Comparison of ENCODE assay signal across 29 mouse cellular contexts in genomic region chr14:32154758-32155157, GRCm38 (mm10). TPM values are rescaled to one million over a fixed set of nuclear protein-coding genes. Genes with fewer than 3 reads are reported as not detected.
DNase-seq lines count a peak whose midpoint lies in the region; ATAC-seq and TF ChIP-seq lines count a peak whose summit lies in the region.
"Had no signal": no experiment of that assay in that cellular context is flagged by ENCODE, and none has a peak within 500 bp of the region (broad histone marks: within the 10 kb centered on the region; RNA-seq: fewer than 3 reads in every experiment).

No protein-coding gene starts in this region.

- peaks cover 16% of the 10 kb centered on the region for H3K4me1 ChIP-seq in liver, postnatal 0 days (ENCODE audit: insufficient read depth)
- no peaks in the 10 kb centered on the region for H3K4me1 ChIP-seq in liver, embryonic 11.5 days (replicated peaks; ENCODE audit: control insufficient read depth, insufficient read depth, low read length)
- peaks cover 2% of the 10 kb centered on the region for H3K4me1 ChIP-seq in ES-Bruce4 (ENCODE audit: control insufficient read depth, insufficient read depth, low read length)
- H3K4me1 ChIP-seq in kidney, embryonic 15.5 days = peaks cover 6% of the 10 kb centered on the region; the same call in 1 of the 2 replicates

- 68% methylated on average over 6 of the region's 6 CpGs for WGBS in liver, postnatal 0 days (ENCODE audit: insufficient replicate concordance)
- 89% methylated on average over 6 of the region's 6 CpGs for WGBS in liver, embryonic 11.5 days
- 91% methylated on average over 6 of the region's 6 CpGs for WGBS in kidney, embryonic 15.5 days

- H3K27me3 ChIP-seq in liver, postnatal 0 days (ENCODE audit: insufficient read depth, low read length) = no peaks in the 10 kb centered on the region
- H3K27me3 ChIP-seq in liver, embryonic 11.5 days (replicated peaks; ENCODE audit: control insufficient read depth, insufficient read depth, low read length) = no peaks in the 10 kb centered on the region
- no peaks in the 10 kb centered on the region for H3K27me3 ChIP-seq in ES-Bruce4 (ENCODE audit: control insufficient read depth, insufficient read depth, low read length, poor library complexity, severe bottlenecking)
- no peaks in the 10 kb centered on the region for H3K27me3 ChIP-seq in kidney, embryonic 15.5 days
- H3K27me3 ChIP-seq: forebrain, embryonic 13.5 days; heart, embryonic 13.5 days; hindbrain, embryonic 15.5 days had no signal

- no peak for TF ChIP-seq CTCF in liver, postnatal 0 days (IDR thresholded peaks at IDR 0.05; ENCODE audit: low read depth)
- no peak for TF ChIP-seq CTCF in ES-Bruce4 (IDR thresholded peaks at IDR 0.05; ENCODE audit: low read depth, low read length)

- DNase-seq in liver, postnatal 0 days = no peak
- no peak for DNase-seq in liver, embryonic 11.5 days (ENCODE audit: low spot score)
- no peak for DNase-seq in adrenal gland, postnatal 36 days
- DNase-seq: adrenal gland, adult 2 months; adrenal gland, postnatal 14 days; cerebellum, adult 18-20 months; cerebellum, adult 9-10 months; cerebellum, postnatal 14 days; gastrocnemius, postnatal 10 days; gastrocnemius, postnatal 36 days; heart, adult 18-20 months; heart, postnatal 14 days; heart, postnatal 4 days had no signal

- ATAC-seq in liver, postnatal 0 days = no peak
- ATAC-seq in liver, embryonic 11.5 days (replicated peaks; ENCODE audit: low FRiP score) = no peak
- ATAC-seq in megakaryocyte progenitor cell, adult 5-6 weeks (replicated peaks; ENCODE audit: poor library complexity) = peak; percentile 56
- ATAC-seq in kidney, embryonic 15.5 days (replicated peaks; ENCODE audit: low FRiP score) = no peak
- ATAC-seq: forebrain, embryonic 13.5 days; forebrain, embryonic 16.5 days had no signal

- H3K9me3 ChIP-seq in liver, postnatal 0 days (ENCODE audit: low read length) = no peaks in the 10 kb centered on the region
- H3K9me3 ChIP-seq in liver, embryonic 11.5 days (ENCODE audit: control insufficient read depth, low read length) = no peaks in the 10 kb centered on the region
- H3K9me3 ChIP-seq in ES-Bruce4 (replicated peaks; ENCODE audit: control insufficient read depth, insufficient read depth, low read length, poor library complexity, severe bottlenecking) = no peaks in the 10 kb centered on the region
- H3K9me3 ChIP-seq in kidney, embryonic 15.5 days (replicated peaks) = no peaks in the 10 kb centered on the region
- H3K9me3 ChIP-seq: forebrain, embryonic 10.5 days; forebrain, embryonic 13.5 days; heart, embryonic 13.5 days; hindbrain, embryonic 15.5 days had no signal

- TF ChIP-seq POLR2A in ES-Bruce4 (IDR thresholded peaks at IDR 0.05; ENCODE audit: insufficient read depth, low read length) = no peak

- H3K27ac ChIP-seq in liver, postnatal 0 days (ENCODE audit: low read depth) = peak overlapping the region; percentile 64; the same call in 1 of the 2 replicates
- no peak overlapping the region for H3K27ac ChIP-seq in liver, embryonic 11.5 days (ENCODE audit: low read depth, low read length)
- H3K27ac ChIP-seq in ES-Bruce4 (ENCODE audit: insufficient read depth, low read length) = no peak overlapping the region
- no peak overlapping the region for H3K27ac ChIP-seq in kidney, embryonic 15.5 days
- H3K27ac ChIP-seq: forebrain, embryonic 10.5 days; forebrain, embryonic 13.5 days; heart, embryonic 13.5 days; hindbrain, embryonic 15.5 days had no signal

- no peaks in the 10 kb centered on the region for H3K36me3 ChIP-seq in liver, postnatal 0 days (replicated peaks; ENCODE audit: insufficient read depth, low read length)
- H3K36me3 ChIP-seq in liver, embryonic 11.5 days (ENCODE audit: control insufficient read depth, insufficient read depth, low read length) = no peaks in the 10 kb centered on the region
- H3K36me3 ChIP-seq in ES-Bruce4 (ENCODE audit: control insufficient read depth, insufficient read depth, low read length, poor library complexity, severe bottlenecking) = no peaks in the 10 kb centered on the region
- H3K36me3 ChIP-seq in kidney, embryonic 15.5 days = no peaks in the 10 kb centered on the region
- H3K36me3 ChIP-seq: forebrain, embryonic 10.5 days; heart, embryonic 13.5 days; hindbrain, embryonic 15.5 days had no signal

- TF ChIP-seq EP300 in liver, postnatal 0 days (IDR thresholded peaks at IDR 0.05; ENCODE audit: low read depth) = 0 out of 2 replicates have a peak, but pooled peaks have one; percentile 12
- TF ChIP-seq EP300 in ES-Bruce4 (IDR thresholded peaks at IDR 0.05; ENCODE audit: insufficient read depth, low read depth, low read length) = no peak

- no peak overlapping the region for H3K4me3 ChIP-seq in liver, postnatal 0 days (ENCODE audit: low read depth, low read length)
- H3K4me3 ChIP-seq in liver, embryonic 11.5 days (ENCODE audit: low read depth, low read length) = no peak overlapping the region
- H3K4me3 ChIP-seq in ES-Bruce4 (ENCODE audit: low read depth, low read length) = peak overlapping the region; percentile 45; the same call in 1 of the 2 replicates
- H3K4me3 ChIP-seq in kidney, embryonic 15.5 days (replicated peaks) = no peak overlapping the region
- H3K4me3 ChIP-seq: forebrain, embryonic 10.5 days; forebrain, embryonic 13.5 days; heart, embryonic 13.5 days; hindbrain, embryonic 15.5 days had no signal

- no peak overlapping the region for H3K9ac ChIP-seq in liver, postnatal 0 days (replicated peaks)
- H3K9ac ChIP-seq in liver, embryonic 11.5 days (ENCODE audit: low read depth, low read length) = no peak overlapping the region
- H3K9ac ChIP-seq in ES-Bruce4 (ENCODE audit: low read depth, poor library complexity, severe bottlenecking) = peak overlapping the region; percentile 54; the same call in 1 of the 2 replicates
- H3K9ac ChIP-seq in kidney, embryonic 15.5 days = no peak overlapping the region
- H3K9ac ChIP-seq: forebrain, embryonic 13.5 days; heart, embryonic 13.5 days; hindbrain, embryonic 15.5 days had no signal

- no peak overlapping the region for H3K4me2 ChIP-seq in liver, postnatal 0 days (ENCODE audit: low read depth, low read length)
- H3K4me2 ChIP-seq in liver, embryonic 11.5 days = no peak overlapping the region
- H3K4me2 ChIP-seq in kidney, embryonic 15.5 days = no peak overlapping the region
- H3K4me2 ChIP-seq: forebrain, embryonic 13.5 days; heart, embryonic 13.5 days; hindbrain, embryonic 15.5 days had no signal

RNA-seq across cellular contexts. Expression of gene Ncoa4, which starts 4.9 kb away (rescaled TPM):
- 126 and 141 TPM in 2 replicates for polyA plus RNA-seq in liver, postnatal 0 days (2015; fragmentation: Nextera tagmentation; extraction: Ambion mirVana)
- 172 and 197 TPM in 2 replicates for polyA plus RNA-seq in liver, embryonic 11.5 days (2014; fragmentation: Nextera tagmentation; extraction: Ambion mirVana)
- 119 and 125 TPM in 2 replicates for polyA plus RNA-seq in ES-Bruce4 (2011; ENCODE audit: insufficient read depth, insufficient read length, low read depth, missing spikeins)
- total RNA-seq in megakaryocyte progenitor cell, adult 5-6 weeks (2015) = 245 and 252 TPM in 2 replicates
- 194 and 212 TPM in 2 replicates for total RNA-seq in megakaryocyte progenitor cell, adult 5-6 weeks (2017)
- polyA plus RNA-seq in kidney, embryonic 15.5 days (2015; fragmentation: Nextera tagmentation; extraction: Ambion mirVana) = 107 and 110 TPM in 2 replicates
- 100 to 1,000 TPM; 194 to 226 TPM for total RNA-seq in adrenal gland, postnatal 36 days (2021)

RNA-seq across cellular contexts. Expression of gene Msmb, which starts 12.9 kb away (rescaled TPM):
- 0.22 and 0.44 TPM in 2 replicates for polyA plus RNA-seq in liver, postnatal 0 days (2015; fragmentation: Nextera tagmentation; extraction: Ambion mirVana)
- 0.38 TPM in 1 of 2 replicates, not detected in the other for polyA plus RNA-seq in liver, embryonic 11.5 days (2014; fragmentation: Nextera tagmentation; extraction: Ambion mirVana)
- not detected in 2 replicates for polyA plus RNA-seq in ES-Bruce4 (2011; ENCODE audit: insufficient read depth, insufficient read length, low read depth, missing spikeins)
- not detected in 2 replicates for total RNA-seq in megakaryocyte progenitor cell, adult 5-6 weeks (2015)
- not detected in 2 replicates for total RNA-seq in megakaryocyte progenitor cell, adult 5-6 weeks (2017)
- polyA plus RNA-seq in kidney, embryonic 15.5 days (2015; fragmentation: Nextera tagmentation; extraction: Ambion mirVana) = not detected in 2 replicates
- total RNA-seq in adrenal gland, postnatal 36 days (2021) = not detected
- total RNA-seq: adrenal gland, adult 2 months; adrenal gland, postnatal 14 days; gastrocnemius, adult 18-20 months; gastrocnemius, postnatal 10 days; gastrocnemius, postnatal 36 days; heart, adult 18-20 months; heart, postnatal 14 days; heart, postnatal 4 days; MEL had no signal
- polyA plus RNA-seq: adrenal gland, adult 2 months; brain, embryonic 14.5 days; embryonic facial prominence, embryonic 11.5 days; embryonic facial prominence, embryonic 14.5 days; forebrain, embryonic 10.5 days; forebrain, embryonic 13.5 days; forebrain, embryonic 16.5 days; heart, embryonic 13.5 days; heart, embryonic 16.5 days; hindbrain, embryonic 11.5 days; hindbrain, embryonic 15.5 days; intestine, embryonic 14.5 days had no signal

RNA-seq across cellular contexts. Expression of gene Timm23, which starts 46.9 kb away (rescaled TPM):
- polyA plus RNA-seq in liver, postnatal 0 days (2015; fragmentation: Nextera tagmentation; extraction: Ambion mirVana) = 211 and 219 TPM in 2 replicates
- 425 and 431 TPM in 2 replicates for polyA plus RNA-seq in liver, embryonic 11.5 days (2014; fragmentation: Nextera tagmentation; extraction: Ambion mirVana)
- polyA plus RNA-seq in ES-Bruce4 (2011; ENCODE audit: insufficient read depth, insufficient read length, low read depth, missing spikeins) = 170 and 189 TPM in 2 replicates
- total RNA-seq in megakaryocyte progenitor cell, adult 5-6 weeks (2015) = 237 and 249 TPM in 2 replicates
- 159 and 183 TPM in 2 replicates for total RNA-seq in megakaryocyte progenitor cell, adult 5-6 weeks (2017)
- 300 and 306 TPM in 2 replicates for polyA plus RNA-seq in kidney, embryonic 15.5 days (2015; fragmentation: Nextera tagmentation; extraction: Ambion mirVana)
- 100 to 1,000 TPM; 119 to 145 TPM for total RNA-seq in adrenal gland, postnatal 36 days (2021)

RNA-seq across cellular contexts. Expression of gene Parg, which starts 47.0 kb away (rescaled TPM):
- polyA plus RNA-seq in liver, postnatal 0 days (2015; fragmentation: Nextera tagmentation; extraction: Ambion mirVana) = 7.0 and 7.4 TPM in 2 replicates
- 37.2 and 41.3 TPM in 2 replicates for polyA plus RNA-seq in liver, embryonic 11.5 days (2014; fragmentation: Nextera tagmentation; extraction: Ambion mirVana)
- polyA plus RNA-seq in ES-Bruce4 (2011; ENCODE audit: insufficient read depth, insufficient read length, low read depth, missing spikeins) = 73.1 and 78.6 TPM in 2 replicates
- 44.1 and 48.1 TPM in 2 replicates for total RNA-seq in megakaryocyte progenitor cell, adult 5-6 weeks (2015)
- 102 and 143 TPM in 2 replicates for total RNA-seq in megakaryocyte progenitor cell, adult 5-6 weeks (2017)
- polyA plus RNA-seq in kidney, embryonic 15.5 days (2015; fragmentation: Nextera tagmentation; extraction: Ambion mirVana) = 46.2 and 48.1 TPM in 2 replicates
- 10 to 100 TPM; 58.1 to 63.2 TPM for total RNA-seq in adrenal gland, postnatal 36 days (2021)
